Mouse (Mus musculus) stomach, embryonic 16.5 days (tissue): Measurements from ENCODE around the gene Agap1. TPM values are rescaled to one million over a fixed set of nuclear protein-coding genes. Genes with fewer than 3 reads are reported as not detected.

Source experiments
- ATAC-seq: fragments of 200-750 bp; cut with Nextera tagmentation; 2 replicates; pipeline ENCODE4 v1.8.0; 2017; ENCODE audit warnings: moderate number of reproducible peaks, moderate TSS enrichment; ENCODE audit not compliant: insufficient read depth, low FRiP score
- H3K27ac ChIP-seq: fragments of 300-500 bp; sonication (generic); 2 replicates; pipeline ENCODE4 v1.5.1; 2014; ENCODE audit warnings: low read length
- H3K27me3 ChIP-seq: fragments of 300-500 bp; sonication (generic); 2 replicates; pipeline ENCODE4 v1.6.1; 2014; ENCODE audit warnings: low read length, control low read depth, mixed read lengths; ENCODE audit not compliant: control insufficient read depth, insufficient read depth
- H3K36me3 ChIP-seq: fragments of 300-500 bp; sonication (generic); 2 replicates; pipeline ENCODE4 v1.6.1; 2014; ENCODE audit warnings: low read length; ENCODE audit not compliant: control insufficient read depth, insufficient read depth
- H3K4me1 ChIP-seq: fragments of 300-500 bp; sonication (generic); 2 replicates; pipeline ENCODE4 v1.6.1; 2014; ENCODE audit warnings: low read length, control low read depth, mixed read lengths; ENCODE audit not compliant: control insufficient read depth, insufficient read depth
- H3K4me2 ChIP-seq: fragments of 300-500 bp; sonication (generic); 2 replicates; pipeline ENCODE4 v1.6.1; 2014; ENCODE audit warnings: low read depth, low read length, mixed read lengths
- H3K4me3 ChIP-seq: fragments of 300-500 bp; sonication (generic); replicated peaks from 2 replicates; pipeline ENCODE4 v1.5.1; 2014; ENCODE audit warnings: mild to moderate bottlenecking, low read length
- H3K9ac ChIP-seq: fragments of 300-500 bp; sonication (generic); 2 replicates; pipeline ENCODE4 v1.6.1; 2014; ENCODE audit warnings: low read length
- H3K9me3 ChIP-seq: fragments of 300-500 bp; sonication (generic); replicated peaks from 2 replicates; pipeline ENCODE4 v1.6.1; 2016; ENCODE audit warnings: low read length, control low read depth; ENCODE audit not compliant: control insufficient read depth
- WGBS: fragments of 180-500 bp; shearing (Covaris S2); extraction: QIAGEN DNeasy Blood & Tissue Kit; methylation state at CpG from one replicate; pipeline ENCODE4 v1.1.7; 2014; 5-methylcytosine and 5-hydroxymethylcytosine counted together
- polyA plus RNA-seq: library from polyadenylated mRNA; unstranded; fragments of >200 nt; fragmentation: Nextera tagmentation; extraction: Ambion mirVana; gene quantifications from 2 replicates; pipeline ENCODE4 v1.2.1, GENCODE M21; 2015

The Agap1 gene
- polyA plus RNA-seq: 5.1 and 5.8 TPM in 2 replicates

- peak within 1 kb of the TSS; percentile 91 for H3K4me2 ChIP-seq
- under 1% methylated on average over 103 of the region's 118 CpGs for WGBS
- peak within 1 kb of the TSS; percentile 78 for H3K27ac ChIP-seq
- ATAC-seq: peak; percentile 95
- H3K36me3 ChIP-seq: no peaks in the 10 kb centered on the region
- H3K4me3 ChIP-seq: peak within 1 kb of the TSS; percentile 68
- H3K4me1 ChIP-seq: peaks cover 17% of the 10 kb centered on the region
- no peaks in the 10 kb centered on the region for H3K27me3 ChIP-seq
- peak within 1 kb of the TSS; percentile 90 for H3K9ac ChIP-seq
- 0 out of 2 replicates have a peak, but pooled peaks cover 4% of the 10 kb centered on the region for H3K9me3 ChIP-seq
Measured at GRCm38 (mm10) chr1:89454196-89455123, at the start of gene Agap1. Gene Agap1, plus strand, starts transcription at chr1:89454806.

DNA sequence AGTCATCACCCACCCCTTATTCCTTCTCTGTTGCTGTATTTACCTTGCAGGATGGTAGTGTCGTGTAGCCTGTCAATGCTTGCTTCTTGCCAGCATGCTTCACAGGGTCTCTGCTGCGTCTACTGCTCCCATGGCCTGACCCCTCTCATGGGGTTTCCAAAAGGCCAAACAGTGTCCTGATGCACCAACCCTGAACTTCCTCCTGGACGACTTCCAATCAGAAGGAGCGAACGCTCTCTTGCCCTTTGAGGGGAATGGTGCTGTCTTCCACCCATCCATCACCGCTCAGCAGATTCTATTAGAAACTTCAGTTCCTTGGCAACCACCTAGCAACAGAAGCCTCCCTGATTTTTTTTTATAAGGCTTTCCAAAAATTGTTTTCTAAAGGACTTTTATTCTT, 48.6 kb upstream of the Agap1 start:
- no peaks in the 10 kb centered on the region for H3K9me3 ChIP-seq
- 54% methylated on average over 6 of the region's 6 CpGs for WGBS
- H3K9ac ChIP-seq: no peak overlapping the region
- no peak overlapping the region for H3K4me3 ChIP-seq
- no peak overlapping the region for H3K4me2 ChIP-seq
- ATAC-seq: no peak
- H3K4me1 ChIP-seq: no peaks in the 10 kb centered on the region
- no peaks in the 10 kb centered on the region for H3K36me3 ChIP-seq
- no peak overlapping the region for H3K27ac ChIP-seq
- H3K27me3 ChIP-seq: no peaks in the 10 kb centered on the region

DNA sequence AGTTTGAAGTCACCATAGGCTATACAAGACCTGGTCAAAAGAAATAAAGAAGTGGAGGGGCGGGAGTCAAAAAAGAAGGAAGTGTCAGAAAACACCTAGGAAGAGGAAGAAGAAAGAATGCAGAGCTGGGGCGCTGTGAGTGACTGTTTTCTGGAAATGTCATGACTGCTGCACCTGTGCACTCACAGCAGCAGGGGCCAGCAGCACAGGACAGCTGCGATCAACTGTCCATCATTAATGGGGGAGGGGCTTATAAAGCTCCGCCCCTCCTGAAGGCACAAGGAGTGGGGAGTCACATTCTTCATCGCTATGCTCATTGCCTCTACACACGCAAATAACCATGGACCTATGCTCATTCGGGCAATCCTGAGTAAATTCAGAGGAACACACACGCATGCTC, 46.6 kb upstream of the Agap1 start:
- ATAC-seq: no peak
- no peaks in the 10 kb centered on the region for H3K27me3 ChIP-seq
- no peak overlapping the region for H3K4me3 ChIP-seq
- no peak overlapping the region for H3K27ac ChIP-seq
- no peaks in the 10 kb centered on the region for H3K9me3 ChIP-seq
- peaks cover 2% of the 10 kb centered on the region; the same call in 1 of the 2 replicates for H3K4me1 ChIP-seq
- H3K9ac ChIP-seq: no peak overlapping the region
- H3K4me2 ChIP-seq: no peak overlapping the region
- 84% methylated on average over 8 of the region's 8 CpGs for WGBS
- H3K36me3 ChIP-seq: no peaks in the 10 kb centered on the region

DNA sequence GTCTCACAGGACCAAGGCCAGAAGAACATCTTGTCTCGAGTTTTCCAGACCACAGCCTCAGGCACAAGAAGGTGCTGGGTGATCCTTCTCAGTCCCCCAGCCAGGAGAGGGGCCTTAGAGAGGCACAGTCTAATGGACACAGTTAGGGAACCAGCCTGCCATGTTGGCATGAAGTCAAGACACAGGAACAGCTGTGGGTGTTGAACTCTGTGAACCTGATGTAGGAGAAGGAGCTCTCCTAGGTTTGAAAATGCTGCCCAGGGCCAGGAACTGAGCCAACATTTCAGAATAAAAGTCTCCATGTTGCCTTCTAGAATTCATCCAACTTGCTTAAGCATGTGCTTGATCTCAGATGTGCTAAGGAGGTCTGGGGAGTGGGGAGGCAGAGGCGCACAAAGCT, 41.5 kb upstream of the Agap1 start:
- Histone ChIP-seq H3K27me3 (no peaks in the 10 kb centered on the region), H3K4me1 (peaks cover 6% of the 10 kb centered on the region; the same call in 1 of the 2 replicates), H3K36me3 (no peaks in the 10 kb centered on the region), H3K27ac (no peak overlapping the region), H3K4me2 (no peak overlapping the region), H3K9ac (no peak overlapping the region), H3K9me3 (no peaks in the 10 kb centered on the region), H3K4me3 (no peak overlapping the region)
- ATAC-seq: 0 out of 2 replicates have a peak, but pooled peaks have one; percentile 21
- WGBS: 66% methylated on average over 2 of the region's 2 CpGs

GRCm38 (mm10) chr1:89414563-89414962, 40.0 kb upstream of the Agap1 start:
- 38% methylated on average over 9 of the region's 9 CpGs for WGBS
- H3K27me3 ChIP-seq: no peaks in the 10 kb centered on the region
- H3K9me3 ChIP-seq: no peaks in the 10 kb centered on the region
- H3K4me2 ChIP-seq: no peak overlapping the region
- H3K4me1 ChIP-seq: peaks cover 6% of the 10 kb centered on the region; the same call in 1 of the 2 replicates
- H3K9ac ChIP-seq: no peak overlapping the region
- H3K36me3 ChIP-seq: no peaks in the 10 kb centered on the region
- ATAC-seq: no peak
- no peak overlapping the region for H3K27ac ChIP-seq
- H3K4me3 ChIP-seq: no peak overlapping the region

- no peak overlapping the region for H3K4me3 ChIP-seq
- no peaks in the 10 kb centered on the region for H3K9me3 ChIP-seq
- H3K36me3 ChIP-seq: no peaks in the 10 kb centered on the region
- no peaks in the 10 kb centered on the region for H3K27me3 ChIP-seq
- no peak overlapping the region for H3K9ac ChIP-seq
- H3K27ac ChIP-seq: no peak overlapping the region
- peaks cover 6% of the 10 kb centered on the region; the same call in 1 of the 2 replicates for H3K4me1 ChIP-seq
- WGBS: 43% methylated on average over 5 of the region's 5 CpGs
- ATAC-seq: no peak
- no peak overlapping the region for H3K4me2 ChIP-seq
Measured at GRCm38 (mm10) chr1:89416929-89417328, 37.7 kb upstream of the Agap1 start.

- Histone ChIP-seq H3K27ac (no peak overlapping the region), H3K9ac (no peak overlapping the region), H3K4me1 (no peaks in the 10 kb centered on the region), H3K27me3 (no peaks in the 10 kb centered on the region), H3K9me3 (no peaks in the 10 kb centered on the region), H3K4me3 (no peak overlapping the region), H3K4me2 (no peak overlapping the region), H3K36me3 (no peaks in the 10 kb centered on the region)
- no peak for ATAC-seq
- 76% methylated on average over 11 of the region's 11 CpGs for WGBS
Measured at GRCm38 (mm10) chr1:89420642-89421041, 34.0 kb upstream of the Agap1 start.

- Histone ChIP-seq H3K4me2 (no peak overlapping the region), H3K36me3 (no peaks in the 10 kb centered on the region), H3K27ac (no peak overlapping the region), H3K9me3 (no peaks in the 10 kb centered on the region), H3K4me1 (no peaks in the 10 kb centered on the region), H3K4me3 (no peak overlapping the region), H3K27me3 (no peaks in the 10 kb centered on the region), H3K9ac (no peak overlapping the region)
- no peak for ATAC-seq
- WGBS: 38% methylated on average over 4 of the region's 4 CpGs
Measured at GRCm38 (mm10) chr1:89421401-89421800, 33.2 kb upstream of the Agap1 start.

DNA sequence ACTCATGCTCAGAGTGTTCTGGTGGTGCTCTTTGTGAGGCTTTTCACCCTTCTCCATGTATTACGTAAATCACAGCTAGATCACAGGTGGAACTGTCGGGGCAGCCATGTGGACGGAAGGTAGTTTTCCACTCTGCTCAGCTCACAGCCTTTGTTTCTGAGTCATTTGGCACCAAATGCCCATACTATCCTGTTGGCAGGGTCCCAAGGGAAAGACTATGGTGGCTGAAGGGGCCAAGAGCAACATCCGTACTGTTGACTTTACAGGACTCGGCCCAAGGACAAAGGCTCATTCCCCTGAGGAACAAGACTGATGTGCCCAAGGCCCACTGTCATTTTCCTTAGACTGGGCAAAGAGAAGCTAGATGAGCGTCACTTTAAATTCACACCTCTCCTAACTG, 30.0 kb upstream of the Agap1 start:
- no peaks in the 10 kb centered on the region for H3K27me3 ChIP-seq
- no peak overlapping the region for H3K4me3 ChIP-seq
- no peak for ATAC-seq
- H3K9ac ChIP-seq: no peak overlapping the region
- no peak overlapping the region for H3K27ac ChIP-seq
- 72% methylated on average over 6 of the region's 6 CpGs for WGBS
- H3K4me1 ChIP-seq: no peaks in the 10 kb centered on the region
- no peaks in the 10 kb centered on the region for H3K36me3 ChIP-seq
- no peak overlapping the region for H3K4me2 ChIP-seq
- no peaks in the 10 kb centered on the region for H3K9me3 ChIP-seq
